Mouse (Mus musculus): ENCODE data around the gene Mapk9. TPM values are rescaled to one million over a fixed set of nuclear protein-coding genes. Genes with fewer than 3 reads are reported as not detected.

Gene Mapk9
- total RNA-seq, 2 experiments from 2014 or later = 150 to 154 TPM

- Histone ChIP-seq H3K27ac (peak overlapping the region; percentile 92), H3K4me3 (peak overlapping the region; percentile 65)
- no peak for TF ChIP-seq CTCF (conservative IDR thresholded peaks at IDR 0.05)
- no peak for DNase-seq (ENCODE audit: low spot score in 2 of 2)
These were observed 593 bp upstream of the Mapk9 start for GRCm38 (mm10) chr11:49845958-49846357.

- no peak for TF ChIP-seq CTCF (conservative IDR thresholded peaks at IDR 0.05)
- DNase-seq (ENCODE audit: low spot score in 2 of 2) = no peak
- Histone ChIP-seq H3K4me3 (peak overlapping the region; percentile 65), H3K27ac (peak overlapping the region; percentile 92)
These were observed 690 bp downstream of the Mapk9 start for GRCm38 (mm10) chr11:49847071-49847810.

- peak overlapping the region; percentile 40; the same call in 1 of the 2 replicates for H3K27ac ChIP-seq
These were observed 1.2 kb downstream of the Mapk9 start for GRCm38 (mm10) chr11:49847811-49848078.

GRCm38 (mm10) chr11:49848080-49848815 is 1.7 kb downstream of the Mapk9 start:
- TF ChIP-seq CTCF (conservative IDR thresholded peaks at IDR 0.05) = no peak
- peak overlapping the region; percentile 40; the same call in 1 of the 2 replicates for H3K27ac ChIP-seq
- no peak for DNase-seq (ENCODE audit: low spot score in 2 of 2)
- H3K4me3 ChIP-seq = peak overlapping the region; percentile 65

More at GRCm38 (mm10) chr11:49847811-49848078, 1.2 kb downstream of the Mapk9 start:
- no peak for TF ChIP-seq CTCF (conservative IDR thresholded peaks at IDR 0.05)
- H3K4me3 ChIP-seq = peak overlapping the region; percentile 65
- no peak for DNase-seq (ENCODE audit: low spot score in 2 of 2)

GRCm38 (mm10) chr11:49850331-49850730 is 3.8 kb downstream of the Mapk9 start:
- no peak overlapping the region for H3K4me3 ChIP-seq
- no peak for TF ChIP-seq CTCF (conservative IDR thresholded peaks at IDR 0.05)
- no peak overlapping the region for H3K27ac ChIP-seq
- no peak for DNase-seq (ENCODE audit: low spot score in 2 of 2)

- Histone ChIP-seq H3K27ac (no peak overlapping the region), H3K4me3 (no peak overlapping the region)
- no peak for DNase-seq (ENCODE audit: low spot score in 2 of 2)
- no peak for TF ChIP-seq CTCF (conservative IDR thresholded peaks at IDR 0.05)
These were observed 8.6 kb downstream of the Mapk9 start for GRCm38 (mm10) chr11:49855144-49855543.

GRCm38 (mm10) chr11:49861139-49861538 is 14.6 kb downstream of the Mapk9 start:
- H3K4me3 ChIP-seq = no peak overlapping the region
- no peak for DNase-seq (ENCODE audit: low spot score in 2 of 2)
- TF ChIP-seq CTCF (conservative IDR thresholded peaks at IDR 0.05) = no peak
- H3K27ac ChIP-seq = no peak overlapping the region

GRCm38 (mm10) chr11:49863926-49864325 is 17.4 kb downstream of the Mapk9 start:
- no peak for TF ChIP-seq CTCF (conservative IDR thresholded peaks at IDR 0.05)
- H3K4me3 ChIP-seq = no peak overlapping the region
- no peak for DNase-seq (ENCODE audit: low spot score in 2 of 2)
- no peak overlapping the region for H3K27ac ChIP-seq

- no peak overlapping the region for H3K4me3 ChIP-seq
- no peak overlapping the region for H3K27ac ChIP-seq
- TF ChIP-seq CTCF (conservative IDR thresholded peaks at IDR 0.05) = no peak
- DNase-seq (ENCODE audit: low spot score in 2 of 2) = no peak
These were observed 20.8 kb downstream of the Mapk9 start for GRCm38 (mm10) chr11:49867320-49867719.

GRCm38 (mm10) chr11:49869762-49870161 is 23.2 kb downstream of the Mapk9 start:
- no peak overlapping the region for H3K27ac ChIP-seq
- peak; percentile 86 for TF ChIP-seq CTCF (conservative IDR thresholded peaks at IDR 0.05)
- peak; percentile 52 to 73 for DNase-seq (ENCODE audit: low spot score in 2 of 2)
- no peak overlapping the region for H3K4me3 ChIP-seq

GRCm38 (mm10) chr11:49871914-49872313 is 25.4 kb downstream of the Mapk9 start:
- H3K27ac ChIP-seq = no peak overlapping the region
- DNase-seq (ENCODE audit: low spot score in 2 of 2) = peak in 1 of 2 experiments; percentile 49
- H3K4me3 ChIP-seq = no peak overlapping the region
- TF ChIP-seq CTCF (conservative IDR thresholded peaks at IDR 0.05) = peak; percentile 85

GRCm38 (mm10) chr11:49872779-49873178 is 26.2 kb downstream of the Mapk9 start:
- H3K4me3 ChIP-seq = no peak overlapping the region
- DNase-seq (ENCODE audit: low spot score in 2 of 2) = no peak
- no peak overlapping the region for H3K27ac ChIP-seq
- no peak for TF ChIP-seq CTCF (conservative IDR thresholded peaks at IDR 0.05)

GRCm38 (mm10) chr11:49876948-49877817 is 30.6 kb downstream of the Mapk9 start:
- Histone ChIP-seq H3K4me3 (no peak overlapping the region), H3K27ac (peak overlapping the region; percentile 58)
- TF ChIP-seq CTCF (conservative IDR thresholded peaks at IDR 0.05) = no peak
- DNase-seq (ENCODE audit: low spot score in 2 of 2) = peak; percentile 32 to 42

Data from layer of hippocampus, adult 2 months (tissue).